Mouse (Mus musculus) cerebellum, adult 9-10 months (tissue): Measurements from ENCODE around the gene Dync1i1.
A peak's percentile ranks its signal among the peaks of the same experiment; 100 is the strongest.

Experiments
- DNase-seq: peaks from one replicate; pipeline ENCODE4 v3.0.0; 2022

Dync1i1 gene

DNA sequence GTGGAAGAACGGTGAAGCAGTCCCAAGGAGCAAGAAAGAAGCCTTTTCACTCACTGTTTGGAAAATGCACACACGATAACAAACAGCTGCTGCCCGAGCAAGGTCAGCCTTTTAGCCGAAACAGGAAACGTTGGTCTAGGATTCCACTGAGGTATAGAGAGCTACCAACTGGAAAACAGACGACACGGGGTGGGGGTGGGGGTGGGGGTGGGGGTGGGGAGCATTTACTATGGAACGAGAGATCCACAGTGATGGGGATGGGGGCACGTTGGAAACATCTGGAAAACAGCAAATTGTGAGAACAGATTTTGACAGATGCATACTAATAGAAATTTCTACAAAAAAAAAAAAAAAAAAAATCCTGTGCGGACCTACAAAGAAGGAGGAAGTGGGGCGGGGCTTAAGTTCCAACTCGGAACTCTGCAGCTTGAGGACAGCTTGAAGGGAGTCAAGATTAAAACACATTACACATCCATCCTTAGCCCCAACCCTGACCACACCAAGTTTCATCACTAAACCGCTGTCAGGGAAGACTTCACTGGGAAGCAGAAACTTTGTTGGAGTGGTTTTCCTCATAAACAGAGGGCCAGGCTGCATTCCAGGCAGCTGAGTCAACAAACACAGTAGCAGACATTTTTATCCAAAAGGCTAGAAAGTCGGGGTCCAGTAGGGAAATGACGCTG lies 251.9 kb downstream of the Dync1i1 start:
- DNase-seq = no peak

DNA sequence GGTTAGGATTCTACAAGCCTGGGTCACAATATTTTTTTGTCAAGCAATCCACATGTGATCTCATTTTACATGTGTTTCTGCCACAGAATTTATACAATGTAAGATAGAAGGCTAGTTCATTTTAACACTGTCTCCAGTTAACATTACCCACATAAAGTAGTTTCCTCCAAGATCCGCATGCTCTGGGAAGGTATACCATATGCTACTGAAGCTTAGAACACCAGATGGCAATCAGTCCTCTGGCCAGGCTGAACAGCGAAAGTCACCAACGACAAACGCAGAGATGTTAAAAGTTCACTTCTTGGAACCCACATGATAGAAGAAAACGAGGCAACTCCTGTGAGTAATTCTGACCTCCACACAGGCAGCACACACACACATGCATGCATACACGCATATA lies 265.8 kb downstream of the Dync1i1 start:
- DNase-seq = peak; percentile 52

- DNase-seq = peak; percentile 77
Observed at GRCm38 (mm10) chr6:5991817-5992755, 266.6 kb downstream of the Dync1i1 start.

- no peak for DNase-seq
Observed at GRCm38 (mm10) chr6:5993056-5993455, 267.6 kb downstream of the Dync1i1 start.

DNA sequence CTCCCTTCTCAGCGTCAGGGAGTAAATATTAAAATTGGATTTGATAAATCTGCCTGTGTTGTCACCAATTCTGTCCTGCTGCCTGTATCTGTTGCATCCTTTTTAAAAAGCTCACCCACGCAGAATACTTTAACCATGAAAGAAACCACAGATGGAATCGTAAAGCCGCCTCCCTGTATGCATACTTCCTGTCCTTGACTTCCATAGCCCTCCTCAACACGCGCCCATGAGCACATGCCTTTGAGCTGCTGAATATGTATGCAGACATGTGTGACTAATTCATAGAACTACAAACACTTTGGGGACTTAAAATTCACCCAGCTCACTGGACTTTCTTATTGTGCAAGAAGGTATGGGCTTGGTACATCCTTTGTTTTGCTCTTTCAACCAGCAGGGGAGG lies 272.1 kb downstream of the Dync1i1 start:
- DNase-seq = no peak

DNA sequence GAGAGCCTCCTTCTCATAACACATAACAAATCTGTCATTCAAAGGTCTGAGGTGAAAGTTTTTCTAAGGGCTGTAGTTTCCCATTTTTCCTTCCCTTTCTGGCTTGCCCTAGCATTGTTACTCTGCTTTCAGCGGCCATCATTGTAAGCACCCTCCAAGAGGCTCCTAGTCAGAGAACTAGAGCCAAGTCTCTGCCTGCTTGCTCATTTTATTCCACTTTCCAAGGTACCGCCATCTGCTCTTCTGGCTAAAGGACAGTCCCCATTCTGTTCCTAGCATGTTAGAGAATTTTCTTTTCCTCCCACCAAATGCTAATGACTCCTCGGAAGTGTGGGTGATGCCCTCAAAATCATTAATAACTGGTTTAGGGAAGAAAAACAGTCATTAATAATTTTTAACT lies 276.6 kb downstream of the Dync1i1 start:
- DNase-seq = peak; percentile 86

DNA sequence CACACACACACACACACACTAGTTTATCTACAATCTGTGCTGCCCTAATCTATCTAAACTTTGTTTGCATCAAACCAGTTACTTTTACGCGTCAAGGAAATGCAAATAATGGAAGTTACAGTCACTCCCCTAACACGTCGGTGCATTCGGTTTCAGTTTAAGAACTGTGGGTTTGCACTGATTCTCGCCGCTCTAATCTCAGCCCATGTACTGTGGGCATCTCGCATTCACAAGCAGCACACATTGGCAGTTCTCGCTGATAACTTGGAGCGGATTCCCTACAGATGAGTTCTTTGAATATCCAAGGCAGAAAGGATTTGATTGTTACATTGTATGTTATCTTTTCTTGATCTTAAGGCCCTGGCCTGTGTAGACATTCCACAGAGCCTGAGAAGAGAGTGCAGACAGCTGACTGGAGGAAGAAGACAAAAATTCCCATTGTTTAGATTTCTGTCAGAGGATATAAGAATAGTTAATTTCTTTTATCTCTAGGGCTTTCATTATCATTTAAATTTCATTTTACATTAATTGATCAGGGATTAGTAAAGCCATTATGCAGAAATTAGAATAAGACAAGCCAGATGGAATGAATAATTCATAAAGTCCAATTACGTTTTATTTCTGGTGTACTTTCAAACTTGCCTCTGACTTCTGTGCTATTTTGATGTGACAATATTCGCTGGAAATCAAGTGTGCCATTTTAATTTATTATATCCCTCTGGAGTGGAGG lies 279.5 kb downstream of the Dync1i1 start:
- DNase-seq = no peak

- DNase-seq = peak; percentile 66
Observed at GRCm38 (mm10) chr6:6005762-6006431, 280.5 kb downstream of the Dync1i1 start.

GRCm38 (mm10) chr6:6011364-6011763 lies 285.9 kb downstream of the Dync1i1 start:
- no peak for DNase-seq

DNA sequence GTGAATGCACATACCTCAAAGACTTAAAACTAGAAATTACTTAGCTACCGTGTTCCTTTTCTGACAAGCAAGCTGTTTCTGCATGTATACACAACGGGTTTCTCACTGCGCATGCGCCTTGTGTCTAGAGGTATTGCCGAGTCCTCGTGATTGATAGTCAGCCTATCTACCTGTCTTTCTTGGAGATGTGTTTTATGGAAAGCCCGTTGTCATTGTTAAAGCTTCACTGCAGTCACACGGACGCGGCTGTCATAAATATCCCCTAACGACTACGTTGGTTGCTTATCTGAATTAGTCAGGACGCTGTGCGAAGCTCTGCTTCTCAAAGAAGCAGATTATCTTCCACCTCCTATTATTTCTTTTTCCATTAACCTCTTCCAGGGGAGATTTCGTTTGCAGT lies 290.2 kb downstream of the Dync1i1 start:
- DNase-seq = no peak

DNA sequence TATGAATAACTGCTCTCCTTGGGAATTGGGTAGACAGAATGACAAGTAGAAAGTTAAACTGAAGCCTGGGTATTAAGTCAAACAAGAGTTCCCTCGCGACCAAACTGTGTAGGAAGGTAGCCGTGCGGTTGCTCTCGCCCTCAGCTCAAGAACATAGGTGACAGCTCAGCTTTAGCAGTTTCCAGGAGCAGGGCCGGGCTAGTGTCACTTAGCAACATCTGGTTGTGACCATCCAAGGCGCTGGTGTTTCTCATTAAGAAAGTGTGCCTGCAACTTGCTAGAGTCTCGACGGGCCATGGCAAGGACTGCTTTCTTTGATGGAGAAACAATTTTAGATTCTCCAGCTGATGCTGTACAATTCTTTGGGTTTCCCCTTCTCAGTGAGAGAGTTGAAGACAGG lies 291.5 kb downstream of the Dync1i1 start:
- no peak for DNase-seq

GRCm38 (mm10) chr6:6023976-6024375 lies 298.5 kb downstream of the Dync1i1 start:
- DNase-seq = no peak

GRCm38 (mm10) chr6:6027664-6028063 lies 302.2 kb downstream of the Dync1i1 start:
- DNase-seq = no peak

DNA sequence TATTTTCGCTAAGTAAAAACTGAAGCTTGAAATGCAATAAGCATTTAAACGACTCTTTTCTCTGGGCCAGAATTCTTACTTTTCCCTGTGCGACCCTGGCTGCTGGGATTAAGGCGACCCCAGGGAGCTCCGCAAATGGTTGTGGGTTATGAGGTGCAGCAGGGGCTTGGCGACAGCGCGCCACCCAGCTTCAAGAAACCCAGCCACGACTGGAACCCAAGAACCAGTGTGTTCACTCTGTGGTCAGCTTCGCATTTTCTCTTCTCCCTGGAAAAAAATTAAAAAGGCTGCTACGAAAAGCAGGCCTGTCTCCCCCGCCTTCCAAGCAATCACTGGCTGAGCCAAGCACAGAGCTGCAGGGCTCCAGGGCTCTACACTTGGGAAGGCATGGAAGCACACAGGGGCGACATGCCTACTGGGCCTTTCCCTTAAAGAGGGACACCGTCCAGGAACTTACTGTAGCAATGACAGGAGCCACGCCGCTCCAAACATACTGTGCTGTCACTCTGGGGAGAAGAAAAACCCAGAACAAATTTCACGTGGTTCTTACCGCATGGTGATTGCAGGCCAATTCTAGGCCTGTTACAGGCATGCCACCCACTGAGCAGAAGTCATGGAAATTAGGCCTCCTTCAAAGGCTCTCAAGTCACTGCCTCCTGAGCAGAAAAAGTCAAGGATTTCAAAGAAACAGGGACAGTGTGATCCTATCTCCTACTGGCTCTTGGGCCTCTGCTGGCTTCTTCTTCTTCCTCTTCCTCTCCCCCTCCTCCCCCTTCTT lies 313.5 kb downstream of the Dync1i1 start:
- no peak for DNase-seq

DNA sequence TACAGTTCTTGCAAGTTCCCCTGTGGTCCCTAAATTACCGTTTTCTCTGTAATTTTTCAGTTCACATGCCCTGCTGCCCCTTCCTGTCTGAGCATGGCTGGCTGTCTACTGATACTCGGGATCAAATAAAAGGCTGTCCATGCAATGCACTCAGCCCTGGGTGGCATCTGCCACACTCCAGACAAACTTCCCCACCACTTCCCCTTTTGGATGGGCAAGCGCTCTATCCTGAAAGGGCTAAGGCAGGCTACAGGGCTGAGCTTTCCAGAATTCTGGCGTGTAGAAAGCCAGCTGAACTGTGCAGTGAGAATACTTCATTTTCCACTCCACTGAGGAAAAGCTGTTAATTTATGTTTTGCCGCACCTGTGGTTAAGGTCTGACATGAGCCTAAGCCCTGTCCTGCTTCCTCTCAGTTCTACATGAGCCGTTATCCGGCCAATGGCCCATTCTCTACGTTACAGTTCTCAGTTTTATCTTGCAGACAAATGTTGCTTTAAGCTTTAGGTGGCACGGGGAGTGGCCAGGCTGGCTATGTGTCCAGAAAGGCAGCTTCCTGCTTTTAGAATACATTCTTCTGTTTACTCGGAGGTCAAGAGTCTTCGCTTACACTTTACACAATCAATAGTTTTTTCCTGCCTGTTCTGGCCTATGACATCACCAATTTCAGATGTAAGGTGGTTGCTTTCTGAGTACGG lies 321.4 kb downstream of the Dync1i1 start:
- no peak for DNase-seq

DNA sequence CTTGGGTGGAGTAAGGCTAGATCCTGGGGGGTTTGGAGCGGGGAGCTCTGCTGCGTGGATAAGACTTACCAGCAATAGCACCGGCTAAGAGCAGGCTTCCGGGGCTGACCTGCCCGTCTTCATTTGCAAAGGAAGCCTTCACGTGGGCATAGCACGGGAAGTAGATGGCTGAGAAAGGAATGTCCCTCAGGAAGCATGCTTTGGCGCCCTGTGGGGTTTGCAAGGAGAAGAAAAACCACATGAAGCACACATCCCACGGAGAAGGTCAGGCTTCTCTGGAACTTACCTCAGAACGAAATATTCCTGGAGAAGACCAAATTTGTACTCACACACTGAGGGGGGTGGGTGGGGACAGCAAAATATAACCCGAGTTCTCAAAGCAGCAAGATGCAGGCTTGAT lies 327.3 kb downstream of the Dync1i1 start:
- no peak for DNase-seq

- no peak for DNase-seq
Observed at GRCm38 (mm10) chr6:6053946-6054345, 328.5 kb downstream of the Dync1i1 start.

DNA sequence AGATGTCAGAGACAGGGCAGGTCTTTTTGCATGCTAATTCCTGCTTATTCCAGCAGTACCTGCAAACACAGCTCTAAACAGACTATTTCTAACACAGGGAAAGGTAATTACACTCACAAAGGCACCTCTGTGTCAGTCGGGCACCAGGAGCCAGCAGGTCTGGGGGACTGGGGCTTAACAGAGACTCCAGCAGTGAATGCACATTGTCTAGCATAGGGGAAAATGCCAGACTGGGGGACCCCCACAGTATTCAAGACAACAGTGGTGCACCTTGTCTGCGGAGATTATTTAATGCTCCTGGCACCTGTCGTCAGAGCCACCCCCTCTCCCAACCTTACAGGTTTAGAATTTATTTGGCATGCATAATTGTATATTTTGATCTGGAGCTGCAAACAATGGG lies 333.1 kb downstream of the Dync1i1 start:
- DNase-seq = no peak

- no peak for DNase-seq
Observed at GRCm38 (mm10) chr6:6067201-6067600, 341.8 kb downstream of the Dync1i1 start.

- no peak for DNase-seq
Observed at GRCm38 (mm10) chr6:6070015-6070414, 344.6 kb downstream of the Dync1i1 start.

- DNase-seq = no peak
Observed at GRCm38 (mm10) chr6:6071038-6071437, 345.6 kb downstream of the Dync1i1 start.
